Comparison of ENCODE assay signal across 8 mouse cellular contexts in genomic region chr11:112501781-112502180, GRCm38 (mm10).
DNase-seq lines count a peak whose midpoint lies in the region; ATAC-seq and TF ChIP-seq lines count a peak whose summit lies in the region.

No protein-coding gene starts in this region.

- in situ Hi-C loops in ES-E14 (cut with MboI; ENCODE audit: low sequenced_read_pairs in 2 of 2, unreplicated experiment in 2 of 2): no loop called here

- no peak overlapping the region for H3K4me3 ChIP-seq in ES-E14 (ENCODE audit: insufficient read depth in 1 of 2, low read depth in 1 of 2, low read length in 2 of 2, poor library complexity in 1 of 2, severe bottlenecking in 1 of 2)
- H3K4me3 ChIP-seq in hindbrain, embryonic 14.5 days (replicated peaks; ENCODE audit: low read length): no peak overlapping the region
- no peak overlapping the region for H3K4me3 ChIP-seq in midbrain, embryonic 15.5 days
- H3K4me3 ChIP-seq in intestine, embryonic 15.5 days (replicated peaks): no peak overlapping the region

- peak; percentile 75 for DNase-seq in ES-E14 (ENCODE audit: low read depth, low spot score)
- DNase-seq in embryo, embryonic 9.5 days (ENCODE audit: extremely low spot score): peak; percentile 53
- peak; percentile 57 for DNase-seq in hindbrain, embryonic 14.5 days (ENCODE audit: low spot score)
- DNase-seq in ovary, adult 18-20 months (ENCODE audit: low spot score): no peak
- DNase-seq in cerebellum, adult 11 months: no peak
- no peak for DNase-seq in adrenal gland, postnatal 10 days

- no peak overlapping the region for H3K9ac ChIP-seq in ES-E14 (ENCODE audit: insufficient read depth, low read depth, low read length, poor library complexity, severe bottlenecking)
- no peak overlapping the region for H3K9ac ChIP-seq in hindbrain, embryonic 14.5 days
- H3K9ac ChIP-seq in midbrain, embryonic 15.5 days: no peak overlapping the region
- no peak overlapping the region for H3K9ac ChIP-seq in intestine, embryonic 15.5 days

- H3K4me2 ChIP-seq in hindbrain, embryonic 14.5 days (replicated peaks): peak overlapping the region; percentile 4; the same call in 1 of the 2 replicates
- H3K4me2 ChIP-seq in midbrain, embryonic 15.5 days: no peak overlapping the region
- H3K4me2 ChIP-seq in intestine, embryonic 15.5 days (replicated peaks): no peak overlapping the region

- ATAC-seq in hindbrain, embryonic 14.5 days (ENCODE audit: low FRiP score): peak; percentile 94
- ATAC-seq in midbrain, embryonic 15.5 days (replicated peaks): peak; percentile 95
- no peak for ATAC-seq in intestine, embryonic 15.5 days

- no peaks in the 10 kb centered on the region for H3K4me1 ChIP-seq in ES-E14 (ENCODE audit: control insufficient read depth in 2 of 2, insufficient read depth in 2 of 2, low read length in 2 of 2, poor library complexity in 1 of 2)
- H3K4me1 ChIP-seq in hindbrain, embryonic 14.5 days (replicated peaks; ENCODE audit: control insufficient read depth, insufficient read depth, low read length): peaks cover 9% of the 10 kb centered on the region; the same call in 1 of the 2 replicates
- peaks cover 11% of the 10 kb centered on the region for H3K4me1 ChIP-seq in midbrain, embryonic 15.5 days
- H3K4me1 ChIP-seq in intestine, embryonic 15.5 days (replicated peaks): no peaks in the 10 kb centered on the region

- H3K27me3 ChIP-seq in hindbrain, embryonic 14.5 days (ENCODE audit: control insufficient read depth, insufficient read depth, low read length): no peaks in the 10 kb centered on the region
- no peaks in the 10 kb centered on the region for H3K27me3 ChIP-seq in midbrain, embryonic 15.5 days (replicated peaks)
- no peaks in the 10 kb centered on the region for H3K27me3 ChIP-seq in intestine, embryonic 15.5 days (replicated peaks)

- no peak overlapping the region for H3K27ac ChIP-seq in ES-E14 (ENCODE audit: insufficient read depth, low read depth, low read length, poor library complexity, severe bottlenecking)
- peak overlapping the region; percentile 45 for H3K27ac ChIP-seq in hindbrain, embryonic 14.5 days
- peak overlapping the region; percentile 55 for H3K27ac ChIP-seq in midbrain, embryonic 15.5 days
- no peak overlapping the region for H3K27ac ChIP-seq in intestine, embryonic 15.5 days

- H3K9me3 ChIP-seq in ES-E14 (ENCODE audit: control insufficient read depth, insufficient read depth, low read depth, low read length): no peaks in the 10 kb centered on the region
- H3K9me3 ChIP-seq in hindbrain, embryonic 14.5 days (ENCODE audit: control insufficient read depth, low read length): no peaks in the 10 kb centered on the region
- no peaks in the 10 kb centered on the region for H3K9me3 ChIP-seq in midbrain, embryonic 15.5 days
- no peaks in the 10 kb centered on the region for H3K9me3 ChIP-seq in intestine, embryonic 15.5 days

- H3K36me3 ChIP-seq in ES-E14 (ENCODE audit: control insufficient read depth, insufficient read depth, low read length, poor library complexity, severe bottlenecking): no peaks in the 10 kb centered on the region
- H3K36me3 ChIP-seq in hindbrain, embryonic 14.5 days (replicated peaks; ENCODE audit: control insufficient read depth, insufficient read depth): no peaks in the 10 kb centered on the region
- no peaks in the 10 kb centered on the region for H3K36me3 ChIP-seq in midbrain, embryonic 15.5 days (replicated peaks)
- no peaks in the 10 kb centered on the region for H3K36me3 ChIP-seq in intestine, embryonic 15.5 days

- 2% methylated on average over 5 of the region's 5 CpGs for WGBS in hindbrain, embryonic 14.5 days
- under 1% methylated on average over 5 of the region's 5 CpGs for WGBS in midbrain, embryonic 15.5 days
- WGBS in intestine, embryonic 15.5 days: 25% methylated on average over 5 of the region's 5 CpGs

TF ChIP-seq in ES-E14, 5 proteins besides CTCF, POLR2A, EP300 and RAD21:
- TF ChIP-seq ZNF384 (IDR thresholded peaks at IDR 0.05; ENCODE audit: low read depth, low read length) (no peak), MAFK (IDR thresholded peaks at IDR 0.05; ENCODE audit: insufficient read depth, low read depth, low read length) (no peak), ZC3H11A (IDR thresholded peaks at IDR 0.05; ENCODE audit: borderline replicate concordance, low read depth, low read length) (no peak), HCFC1 (IDR thresholded peaks at IDR 0.05; ENCODE audit: borderline replicate concordance, insufficient read depth, low read length) (no peak), CHD2 (IDR thresholded peaks at IDR 0.05; ENCODE audit: low read depth, low read length) (no peak)

Comparison
In these comparisons a context has a peak if more than half of its experiments do, and no peak if none do; other contexts are left out.
1. DNase-seq: peak in ES-E14 (single experiment), embryo, embryonic 9.5 days (single experiment) and hindbrain, embryonic 14.5 days (single experiment); none in ovary, adult 18-20 months (single experiment), cerebellum, adult 11 months (single experiment) and adrenal gland, postnatal 10 days (single experiment).
2. H3K27ac ChIP-seq: peak in hindbrain, embryonic 14.5 days (single experiment) and midbrain, embryonic 15.5 days (single experiment); none in ES-E14 (single experiment) and intestine, embryonic 15.5 days (single experiment).